Mouse (Mus musculus) olfactory bulb, adult 2 months (tissue): ENCODE data around the gene Draxin.

ENCODE experiments used
- CTCF ChIP-seq: fragments of 200-500 bp; IDR thresholded peaks from 2 replicates; pipeline ENCODE4 v1.5.1; 2012; ENCODE audit warnings: low read depth, mild to moderate bottlenecking, low read length, moderate library complexity; ENCODE audit not compliant: insufficient read depth
- POLR2A ChIP-seq: fragments of 200-500 bp; IDR thresholded peaks from 2 replicates; pipeline ENCODE4 v1.6.1; 2012; ENCODE audit warnings: mild to moderate bottlenecking, low read depth, low read length, moderate library complexity; ENCODE audit not compliant: insufficient read depth

- TF ChIP-seq CTCF, result peak; percentile 84
- peak; percentile 41 for TF ChIP-seq POLR2A
Observed at GRCm38 (mm10) chr4:148140098-148141011, 9.9 kb upstream of the Draxin start.
